Mouse (Mus musculus) small intestine, adult 2 months (tissue): ENCODE measurements around the gene Thbs4. TPM values are rescaled to one million over a fixed set of nuclear protein-coding genes. Genes with fewer than 3 reads are reported as not detected.
"Not testable (repeated sequence)": the region's sequence is repeated elsewhere in the genome, so short reads cannot be mapped to it uniquely, and the experiment has no call there.

ENCODE experiments used
- H3K27ac ChIP-seq: fragments of 200-500 bp; 2 replicates; pipeline ENCODE4 v1.5.1; 2012; ENCODE audit warnings: low read depth, low read length, control low read depth, inconsistent platforms; ENCODE audit not compliant: insufficient read depth
- H3K27me3 ChIP-seq: fragments of 200-500 bp; 2 replicates; pipeline ENCODE4 v1.6.1; 2012; ENCODE audit warnings: mild to moderate bottlenecking, moderate library complexity, low read length, inconsistent platforms; ENCODE audit not compliant: control insufficient read depth, insufficient read depth
- H3K36me3 ChIP-seq: fragments of 200-500 bp; 2 replicates; pipeline ENCODE4 v1.6.1; 2012; ENCODE audit warnings: mild to moderate bottlenecking, low read length, control low read depth, inconsistent platforms; ENCODE audit not compliant: control insufficient read depth, insufficient read depth
- H3K4me1 ChIP-seq: fragments of 200-500 bp; 2 replicates; pipeline ENCODE4 v1.6.1; 2012; ENCODE audit warnings: low read length, inconsistent platforms, mixed read lengths; ENCODE audit not compliant: control insufficient read depth, insufficient read depth, insufficient read length
- H3K4me3 ChIP-seq: fragments of 200-500 bp; 2 replicates; pipeline ENCODE4 v1.5.1; 2012; ENCODE audit warnings: low read depth, mild to moderate bottlenecking, control low read depth, inconsistent platforms, low read length, moderate library complexity
- CTCF ChIP-seq: fragments of 200-500 bp; IDR thresholded peaks from 2 replicates; pipeline ENCODE4 v1.5.1; 2012; ENCODE audit warnings: low read depth, mild to moderate bottlenecking, control low read depth, inconsistent platforms, low read length, moderate library complexity, mixed read lengths; ENCODE audit not compliant: insufficient replicate concordance, insufficient read length; ENCODE audit errors: extremely low read depth
- POLR2A ChIP-seq: fragments of 200-500 bp; IDR thresholded peaks from 2 replicates; pipeline ENCODE4 v1.6.1; 2012; ENCODE audit warnings: low read depth, mild to moderate bottlenecking, control low read depth, inconsistent platforms, low read length, moderate library complexity
- WGBS: fragments of 180-500 bp; shearing (Covaris S2); methylation state at CpG from one replicate; pipeline ENCODE4 v1.1.7; 2018; 5-methylcytosine and 5-hydroxymethylcytosine counted together
- polyA plus RNA-seq: library from polyadenylated mRNA; depleted of rRNA; stranded (reverse); fragments of >200 nt; gene quantifications from 2 replicates; pipeline ENCODE4 v1.2.3, GENCODE M21; 2012; rRNA removed

Thbs4 gene
- 2.2 TPM in 2 replicates for polyA plus RNA-seq

DNA sequence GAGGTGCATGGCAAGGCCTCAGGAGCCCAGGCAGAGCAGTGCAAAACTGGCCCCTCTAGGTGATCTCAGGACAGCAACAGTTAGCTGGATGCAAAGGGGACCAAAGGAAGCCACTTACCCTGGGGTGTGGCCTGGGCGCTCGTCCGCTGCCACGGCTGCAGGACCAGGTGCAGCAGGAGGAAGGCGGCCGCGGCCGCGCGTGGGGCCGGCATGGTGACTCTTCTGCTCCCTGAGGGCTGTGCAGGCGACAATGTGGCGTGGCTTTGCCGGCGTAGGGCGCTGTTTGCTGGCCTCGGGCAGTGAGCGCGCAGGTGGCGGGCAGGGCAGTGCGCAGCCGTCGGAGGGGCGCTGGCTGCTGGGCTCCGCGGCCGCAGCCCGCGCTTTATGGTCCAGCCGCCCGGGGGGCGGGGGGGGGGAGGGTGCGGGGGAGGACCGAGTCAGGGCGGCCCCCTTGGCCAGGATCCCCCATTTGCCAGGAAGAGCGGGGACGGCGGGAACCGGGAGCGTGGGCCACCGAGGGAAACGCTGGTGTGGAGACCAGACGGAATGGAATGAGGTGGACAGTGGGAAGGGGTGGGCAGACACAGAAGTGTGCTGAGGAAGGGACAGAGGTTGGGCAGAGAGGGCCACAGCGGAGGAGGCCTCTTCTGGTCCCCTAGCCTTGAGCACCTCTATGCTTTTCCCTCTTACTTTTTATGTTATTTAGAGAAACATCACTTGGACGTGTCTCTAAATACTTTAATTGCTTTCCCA is at the start of gene Thbs4:
TSS of gene Thbs4 (minus strand) at position 357 of the 753 bp plus-strand sequence.
- no peak within 1 kb of the TSS for H3K27ac ChIP-seq
- H3K27me3 ChIP-seq = peaks cover 18% of the 10 kb centered on the region
- no peaks in the 10 kb centered on the region for H3K4me1 ChIP-seq
- no peaks in the 10 kb centered on the region for H3K36me3 ChIP-seq
- no peak for TF ChIP-seq CTCF
- no peak for TF ChIP-seq POLR2A
- H3K4me3 ChIP-seq = peak within 1 kb of the TSS; percentile 15
- WGBS = 5% methylated on average over 36 of the region's 45 CpGs

- TF ChIP-seq CTCF (no peak), POLR2A (no peak)
Observed at GRCm38 (mm10) chr13:92833162-92833561, 38.5 kb upstream of the Thbs4 start.

DNA sequence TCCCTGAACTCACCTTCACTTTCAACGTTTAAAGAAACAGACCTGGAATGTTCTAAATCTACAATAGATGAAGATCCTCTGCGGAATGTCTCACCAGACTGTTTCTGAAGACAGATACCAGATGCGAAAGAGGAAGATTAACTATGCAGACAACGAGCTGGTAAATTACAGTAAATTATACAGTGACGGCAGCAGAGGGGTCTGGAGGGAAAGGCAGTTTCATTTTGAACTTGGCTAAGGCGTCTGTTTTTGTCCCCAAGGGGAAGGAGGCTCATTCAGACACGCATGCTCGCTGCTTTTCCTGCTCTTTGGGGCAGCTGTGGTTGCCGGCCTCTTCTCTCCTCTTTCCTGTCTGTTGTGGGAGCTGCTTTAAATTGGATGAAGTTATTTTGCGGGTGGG is 34.2 kb upstream of the Thbs4 start:
- TF ChIP-seq POLR2A (no peak), CTCF (no peak)
- no peaks in the 10 kb centered on the region for H3K27me3 ChIP-seq
- no peak overlapping the region for H3K4me3 ChIP-seq
- no peaks in the 10 kb centered on the region for H3K4me1 ChIP-seq
- H3K27ac ChIP-seq = no peak overlapping the region
- 49% methylated on average over 10 of the region's 10 CpGs for WGBS
- H3K36me3 ChIP-seq = no peaks in the 10 kb centered on the region

More at GRCm38 (mm10) chr13:92833162-92833561, 38.5 kb upstream of the Thbs4 start:
- Histone ChIP-seq H3K27me3 (no peaks in the 10 kb centered on the region), H3K4me1 (no peaks in the 10 kb centered on the region), H3K36me3 (no peaks in the 10 kb centered on the region), H3K4me3 (no peak overlapping the region), H3K27ac (no peak overlapping the region)
- WGBS = 52% methylated on average over 4 of the region's 4 CpGs

DNA sequence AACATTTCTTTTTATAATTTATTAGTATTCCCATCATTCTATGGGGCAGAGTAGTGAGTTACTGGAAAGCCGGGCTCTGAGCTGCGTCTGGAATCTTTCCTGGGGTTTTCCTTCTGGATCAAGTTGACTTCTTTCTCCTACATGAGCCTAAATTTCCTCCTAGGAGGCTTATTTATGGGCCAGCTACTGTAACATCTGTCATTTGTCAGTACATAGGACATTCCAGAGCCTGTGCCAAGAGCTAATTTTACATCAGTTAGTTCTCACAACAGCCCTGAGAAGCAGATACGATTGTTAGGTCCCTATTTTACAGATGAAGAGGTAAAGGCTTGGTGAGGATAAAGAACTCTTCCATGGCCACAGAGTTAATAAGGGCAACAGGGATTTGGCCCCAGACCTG is 22.7 kb upstream of the Thbs4 start:
- Histone ChIP-seq H3K36me3 (no peaks in the 10 kb centered on the region), H3K4me1 (no peaks in the 10 kb centered on the region), H3K4me3 (no peak overlapping the region), H3K27me3 (no peaks in the 10 kb centered on the region), H3K27ac (no peak overlapping the region)
- TF ChIP-seq CTCF = no peak
- TF ChIP-seq POLR2A = no peak
- 61% methylated on average over 3 of the region's 3 CpGs for WGBS

DNA sequence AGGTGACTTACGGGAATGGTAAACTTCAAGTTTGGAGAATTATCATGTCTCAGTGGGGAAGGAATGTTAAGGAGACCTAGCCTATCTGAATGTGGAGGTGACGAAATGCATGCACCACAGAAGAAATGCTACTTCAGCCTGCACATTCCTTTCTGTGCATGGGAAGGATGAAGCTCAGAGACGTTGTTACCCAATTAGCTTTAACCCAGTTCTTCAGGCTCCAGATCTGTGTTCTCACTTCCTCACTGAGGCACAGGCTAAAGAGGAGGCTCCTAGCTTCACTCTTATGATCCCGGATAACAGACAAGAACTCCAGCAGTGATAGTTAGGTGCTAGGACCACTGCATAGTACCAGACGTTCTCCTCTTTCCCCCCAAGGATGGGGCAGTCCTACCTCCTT is 21.7 kb upstream of the Thbs4 start:
- 73% methylated on average over 5 of the region's 5 CpGs for WGBS
- Histone ChIP-seq H3K4me3 (no peak overlapping the region), H3K27me3 (no peaks in the 10 kb centered on the region), H3K4me1 (no peaks in the 10 kb centered on the region), H3K27ac (no peak overlapping the region), H3K36me3 (no peaks in the 10 kb centered on the region)
- TF ChIP-seq CTCF (no peak), POLR2A (no peak)

DNA sequence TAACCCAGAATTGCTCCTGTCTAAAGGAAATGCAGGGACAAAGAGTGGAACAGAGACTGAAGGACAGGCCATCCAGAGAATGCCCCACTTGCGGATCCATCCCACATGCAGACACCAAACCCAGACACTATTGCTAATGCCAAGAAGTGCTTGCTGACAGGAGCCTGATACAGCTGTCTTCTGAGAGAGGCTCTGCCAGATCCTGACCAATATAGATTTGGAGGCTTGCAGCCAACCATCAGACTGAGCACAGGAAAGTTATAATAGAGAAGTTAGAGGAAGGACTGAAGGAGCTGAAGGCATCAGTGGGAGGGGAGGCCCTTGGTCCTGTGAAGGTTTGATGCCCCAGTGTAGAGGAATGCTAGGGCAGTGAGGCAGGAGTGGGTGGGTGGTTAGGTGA is 16.0 kb upstream of the Thbs4 start:
- H3K27ac ChIP-seq, H3K4me1 ChIP-seq, H3K36me3 ChIP-seq, H3K27me3 ChIP-seq, H3K4me3 ChIP-seq: not testable (repeated sequence)
- 85% methylated on average over 1 of the region's 1 CpGs for WGBS

DNA sequence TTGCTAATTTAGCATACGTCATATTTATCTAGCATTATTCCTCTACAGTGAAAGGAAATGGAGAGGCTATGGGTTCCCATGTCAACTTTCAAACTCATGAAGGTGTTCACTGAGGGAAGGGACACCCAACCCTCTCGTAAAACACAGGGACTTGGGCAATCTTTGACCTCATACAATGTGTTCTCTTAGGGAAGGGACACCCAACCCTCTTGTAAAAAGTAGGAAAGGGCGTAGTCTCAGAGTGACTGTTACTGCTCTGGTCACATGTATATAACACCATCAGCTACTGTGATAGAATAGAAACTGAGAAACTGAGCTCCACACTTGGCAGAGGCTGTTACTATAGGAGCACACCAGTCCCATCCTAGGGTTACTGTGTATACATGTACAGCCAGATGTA is 13.2 kb upstream of the Thbs4 start:
- Histone ChIP-seq H3K4me3 (no peak overlapping the region), H3K4me1 (no peaks in the 10 kb centered on the region), H3K36me3 (no peaks in the 10 kb centered on the region), H3K27me3 (no peaks in the 10 kb centered on the region), H3K27ac (no peak overlapping the region)
- TF ChIP-seq CTCF (no peak), POLR2A (no peak)
- WGBS = 59% methylated on average over 3 of the region's 3 CpGs
